Mouse (Mus musculus) ES-E14 (cell line): ENCODE data around the gene Pimreg. TPM values are rescaled to one million over a fixed set of nuclear protein-coding genes. Genes with fewer than 3 reads are reported as not detected.
A peak's percentile ranks its signal among the peaks of the same experiment; 100 is the strongest.

Source experiments
- DNase-seq: peaks from one replicate; pipeline ENCODE4 v3.0.0-alpha.2; 2013; ENCODE audit warnings: low read depth, low spot score
- H3K27ac ChIP-seq: 2 replicates; pipeline ENCODE4 v1.5.1; 2012; ENCODE audit warnings: low read depth, mild to moderate bottlenecking, low read length, moderate library complexity, mixed read lengths; ENCODE audit not compliant: poor library complexity, insufficient read depth, severe bottlenecking
- H3K36me3 ChIP-seq: 2 replicates; pipeline ENCODE4 v1.6.1; 2012; ENCODE audit warnings: mild to moderate bottlenecking, low read length, moderate library complexity, mixed read lengths; ENCODE audit not compliant: control insufficient read depth, poor library complexity, insufficient read depth, severe bottlenecking
- H3K4me1 ChIP-seq, 2 experiments: fragments of 150-350 bp in 1 of 2; sonication (generic) in 1 of 2; 2 replicates each; pipeline ENCODE4 v1.6.1; 2012; ENCODE audit warnings: low read length in 2 of 2, mild to moderate bottlenecking in 1 of 2, mixed read lengths in 1 of 2; ENCODE audit not compliant: control insufficient read depth in 2 of 2, insufficient read depth in 2 of 2, poor library complexity in 1 of 2
- H3K4me3 ChIP-seq, 2 experiments: fragments of 150-350 bp in 1 of 2; sonication (generic) in 1 of 2; 2 replicates each; pipeline ENCODE4 v1.5.1; 2012; ENCODE audit warnings: low read length in 2 of 2, low read depth in 1 of 2, mild to moderate bottlenecking in 1 of 2, mixed read lengths in 1 of 2; ENCODE audit not compliant: insufficient read depth in 1 of 2, poor library complexity in 1 of 2, severe bottlenecking in 1 of 2
- H3K9ac ChIP-seq: 2 replicates; pipeline ENCODE4 v1.6.1; 2012; ENCODE audit warnings: low read depth, mild to moderate bottlenecking, low read length, mixed read lengths; ENCODE audit not compliant: poor library complexity, insufficient read depth, severe bottlenecking
- H3K9me3 ChIP-seq: fragments of 150-350 bp; sonication (generic); 2 replicates; pipeline ENCODE4 v1.6.1; 2012; ENCODE audit warnings: low read depth, mild to moderate bottlenecking, low read length; ENCODE audit not compliant: control insufficient read depth, insufficient read depth
- CHD2 ChIP-seq: IDR thresholded peaks from 2 replicates; pipeline ENCODE4 v1.6.1; 2014; ENCODE audit warnings: mild to moderate bottlenecking, low read depth, low read length, inconsistent platforms
- HCFC1 ChIP-seq: IDR thresholded peaks from 2 replicates; pipeline ENCODE4 v1.6.1; 2012; ENCODE audit warnings: low read length, inconsistent platforms, borderline replicate concordance; ENCODE audit not compliant: insufficient read depth
- MAFK ChIP-seq: IDR thresholded peaks from 2 replicates; pipeline ENCODE4 v1.6.1; 2014; ENCODE audit warnings: mild to moderate bottlenecking, low read depth, low read length, inconsistent platforms; ENCODE audit not compliant: insufficient read depth
- ZC3H11A ChIP-seq: IDR thresholded peaks from 2 replicates; pipeline ENCODE4 v1.6.1; 2012; ENCODE audit warnings: low read depth, mild to moderate bottlenecking, inconsistent platforms, low read length, borderline replicate concordance
- ZNF384 ChIP-seq: IDR thresholded peaks from 2 replicates; pipeline ENCODE4 v1.6.1; 2012; ENCODE audit warnings: low read depth, low read length, inconsistent platforms
- in situ Hi-C, 2 experiments: fragments of 600-800 bp; cut with MboI; formaldehyde crosslinking; loops; one replicate each; pipeline ENCODE4 v1.15.1; 2025; ENCODE audit warnings: low sequenced_read_pairs in 2 of 2, inconsistent platforms in 1 of 2; ENCODE audit not compliant: unreplicated experiment in 2 of 2
- total RNA-seq: library from RNA; depleted of rRNA; stranded (reverse); fragments of 300-350 nt; gene quantifications from 2 replicates; pipeline ENCODE4 v1.2.3, GENCODE M21; 2012

Pimreg gene
- total RNA-seq, 1 experiment = 28.7 TPM

DNA sequence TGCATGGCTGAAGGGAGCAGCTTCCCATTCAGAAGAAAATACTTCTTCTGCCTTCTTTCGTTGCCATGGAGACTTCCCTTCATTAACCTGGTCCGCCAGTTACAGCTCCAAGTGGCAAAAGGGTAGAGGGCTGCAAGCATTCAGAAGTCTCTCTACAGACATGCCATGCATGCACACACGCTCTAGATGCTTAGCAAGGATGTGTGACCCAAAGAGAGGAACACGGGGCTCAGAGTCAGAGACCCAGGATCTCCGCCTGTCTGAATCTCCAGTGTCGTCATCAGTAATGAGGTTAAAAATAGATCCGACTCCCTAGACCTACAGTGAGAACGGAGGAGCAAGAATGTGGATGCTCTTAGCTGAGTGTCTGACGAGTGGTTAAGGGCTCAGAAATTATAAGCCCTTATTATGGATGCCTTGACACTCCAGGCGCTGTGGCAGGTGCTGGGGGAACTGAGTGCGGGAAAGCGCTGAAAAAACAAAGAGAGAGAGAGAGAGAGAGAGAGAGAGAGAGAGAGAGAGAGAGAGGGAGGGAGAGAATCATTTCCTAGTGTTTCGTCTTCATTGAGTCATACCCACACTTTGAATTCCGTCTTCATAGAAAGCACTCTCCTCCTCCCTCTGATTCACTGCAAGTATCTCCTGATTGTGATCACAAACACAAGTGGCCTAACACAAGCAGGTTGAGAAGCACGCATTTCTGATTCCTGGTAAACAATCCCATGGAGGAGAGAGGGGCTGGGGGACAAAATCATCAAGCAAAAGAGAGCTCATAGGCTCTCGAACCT, 2.0 kb upstream of the Pimreg start:
- H3K9ac ChIP-seq = no peak overlapping the region
- in situ Hi-C loops = loop anchor here in 1 of 2 experiments (25.0 kb wide), 1 partner anchor 702 kb away; no protein-coding TSS in a partner anchor
- no peak overlapping the region for H3K4me3 ChIP-seq
- H3K36me3 ChIP-seq = peaks cover 7% of the 10 kb centered on the region; the same call in 1 of the 2 replicates
- H3K9me3 ChIP-seq = no peaks in the 10 kb centered on the region
- DNase-seq = no peak
- H3K27ac ChIP-seq = no peak overlapping the region
- TF ChIP-seq ZNF384 (no peak), MAFK (no peak), ZC3H11A (no peak), CHD2 (no peak), HCFC1 (no peak)
- H3K4me1 ChIP-seq = peaks cover 0 to 3% of the 10 kb centered on the region in 2 experiments; a peak in 1 of 4 replicates

DNA sequence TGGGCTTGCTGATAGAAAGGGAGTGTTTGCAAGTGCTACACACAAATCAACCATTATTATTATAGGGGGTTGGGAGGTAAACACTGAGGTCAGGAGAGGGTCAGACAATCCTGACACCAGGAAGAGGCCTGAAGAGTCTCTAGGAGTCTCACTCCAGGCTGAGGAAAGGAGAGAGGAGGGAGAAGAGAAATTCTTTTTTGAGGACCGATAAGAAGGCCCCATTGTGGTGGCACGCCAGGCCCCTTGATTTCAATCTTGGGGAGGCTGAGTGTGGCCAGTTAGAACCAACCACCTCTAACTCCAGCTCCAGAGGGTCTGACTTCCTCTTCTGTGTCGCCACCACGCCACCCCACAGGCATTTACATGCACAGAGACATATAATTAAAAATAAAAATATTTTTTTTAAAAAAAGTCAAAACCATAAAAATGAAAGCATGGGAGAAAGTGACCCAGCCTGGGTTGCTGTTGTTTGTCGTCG, 503 bp upstream of the Pimreg start:
- no peak overlapping the region for H3K27ac ChIP-seq
- peaks cover 0 to 3% of the 10 kb centered on the region in 2 experiments; a peak in 1 of 4 replicates for H3K4me1 ChIP-seq
- H3K36me3 ChIP-seq = peaks cover 17% of the 10 kb centered on the region; the same call in 1 of the 2 replicates
- H3K9ac ChIP-seq = peak overlapping the region; percentile 81; the same call in 1 of the 2 replicates
- DNase-seq = no peak
- in situ Hi-C loops = loop anchor here in 1 of 2 experiments (25.0 kb wide), 1 partner anchor 704 kb away; no protein-coding TSS in a partner anchor
- H3K9me3 ChIP-seq = no peaks in the 10 kb centered on the region
- peak overlapping the region in 1 of 2 experiments; percentile 72; a peak in 2 of 4 replicates for H3K4me3 ChIP-seq
- no peak for TF ChIP-seq ZNF384
- TF ChIP-seq MAFK = no peak

DNA sequence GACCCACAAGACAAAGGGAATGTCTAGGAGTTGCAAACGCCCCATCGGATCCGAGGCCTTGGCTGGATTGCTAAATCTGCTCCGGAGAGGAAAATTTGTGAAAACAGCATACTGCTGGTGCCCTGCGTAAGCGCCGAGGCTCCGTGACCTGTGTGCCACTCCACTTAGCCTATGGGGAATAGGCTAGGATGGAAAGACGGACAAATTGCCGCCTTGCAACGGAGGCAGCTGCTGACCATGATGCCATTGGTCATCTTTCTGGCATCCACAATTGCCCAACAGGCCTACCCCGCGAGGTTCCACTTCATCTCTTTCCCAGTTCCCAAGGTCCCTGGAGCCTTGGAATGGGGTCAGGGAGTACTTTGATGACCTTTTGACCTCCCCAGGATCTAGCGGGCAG, 799 bp downstream of the Pimreg start:
- in situ Hi-C loops = loop anchor here in 1 of 2 experiments (25.0 kb wide), 1 partner anchor 705 kb away; no protein-coding TSS in a partner anchor
- DNase-seq = no peak
- H3K9ac ChIP-seq = peak overlapping the region; percentile 71
- TF ChIP-seq CHD2 (no peak), ZC3H11A (no peak), MAFK (no peak), HCFC1 (no peak), ZNF384 (no peak)
- no peaks in the 10 kb centered on the region for H3K9me3 ChIP-seq
- H3K27ac ChIP-seq = no peak overlapping the region
- H3K4me3 ChIP-seq = peak overlapping the region; percentile 72 to 74
- peaks cover 0 to 3% of the 10 kb centered on the region in 2 experiments; a peak in 1 of 4 replicates for H3K4me1 ChIP-seq
- H3K36me3 ChIP-seq = peaks cover 17% of the 10 kb centered on the region; the same call in 1 of the 2 replicates

GRCm38 (mm10) chr11:72044231-72044630, 2.4 kb downstream of the Pimreg start:
- H3K4me1 ChIP-seq = peaks cover 0 to 7% of the 10 kb centered on the region in 2 experiments; a peak in 1 of 4 replicates
- TF ChIP-seq MAFK (no peak), HCFC1 (no peak), CHD2 (no peak), ZNF384 (no peak), ZC3H11A (no peak)

More at GRCm38 (mm10) chr11:72044231-72044630, 2.4 kb downstream of the Pimreg start:
- Histone ChIP-seq H3K27ac (no peak overlapping the region), H3K9me3 (no peaks in the 10 kb centered on the region), H3K4me3 (no peak overlapping the region), H3K9ac (no peak overlapping the region), H3K36me3 (peaks cover 17% of the 10 kb centered on the region; the same call in 1 of the 2 replicates)
- no peak for DNase-seq
- in situ Hi-C loops = loop anchor here in 1 of 2 experiments (25.0 kb wide), 1 partner anchor 707 kb away; no protein-coding TSS in a partner anchor
